In the genomic region with DNA sequence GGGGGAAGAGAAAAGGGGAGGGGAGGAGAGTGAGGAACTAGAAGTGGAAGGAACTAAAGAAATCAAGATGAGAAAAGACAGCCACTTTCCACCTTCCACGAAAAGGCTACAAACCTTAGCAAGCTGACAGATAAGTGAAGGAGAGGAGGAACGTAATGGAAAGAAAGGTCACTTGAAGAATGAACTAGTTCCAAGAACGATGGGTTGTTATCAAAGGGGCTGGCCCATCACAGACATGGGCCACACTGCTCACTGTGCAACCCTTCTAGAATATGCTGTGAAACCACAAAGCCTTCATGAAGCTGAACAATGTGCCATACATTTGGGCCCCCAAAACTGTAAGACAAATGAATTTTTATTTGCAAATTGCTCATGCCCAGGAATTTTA, we compare ENCODE assay signal across 14 mouse cellular contexts.
"Had no signal": no experiment of that assay in that cellular context is flagged by ENCODE, and none has a peak within 500 bp of the region (broad histone marks: within the 10 kb centered on the region; RNA-seq: fewer than 3 reads in every experiment).

No protein-coding gene starts in this region.

- H3K27ac ChIP-seq: intestine, embryonic 15.5 days; kidney, embryonic 15.5 days; left cerebral cortex, adult 2 months; limb, embryonic 12.5 days; lung, embryonic 15.5 days; midbrain, embryonic 12.5 days; neural tube, embryonic 13.5 days had no signal

- H3K4me2 ChIP-seq: intestine, embryonic 15.5 days; kidney, embryonic 15.5 days; limb, embryonic 12.5 days; lung, embryonic 15.5 days; midbrain, embryonic 12.5 days; neural tube, embryonic 13.5 days had no signal

- H3K27me3 ChIP-seq: intestine, embryonic 15.5 days; kidney, embryonic 15.5 days; limb, embryonic 12.5 days; lung, embryonic 15.5 days; midbrain, embryonic 12.5 days; neural tube, embryonic 13.5 days had no signal

- ATAC-seq: intestine, embryonic 15.5 days; midbrain, embryonic 16.5 days had no signal

- H3K9ac ChIP-seq: intestine, embryonic 15.5 days; kidney, embryonic 15.5 days; limb, embryonic 12.5 days; lung, embryonic 15.5 days; midbrain, embryonic 12.5 days; neural tube, embryonic 13.5 days had no signal

- H3K4me1 ChIP-seq: intestine, embryonic 15.5 days; kidney, embryonic 15.5 days; limb, embryonic 12.5 days; lung, embryonic 15.5 days; midbrain, embryonic 12.5 days had no signal

- H3K36me3 ChIP-seq: intestine, embryonic 15.5 days; kidney, embryonic 15.5 days; limb, embryonic 12.5 days; lung, embryonic 15.5 days; midbrain, embryonic 12.5 days had no signal

- DNase-seq: kidney, adult 18-20 months; kidney, postnatal 14 days; lung, postnatal 14 days; right cerebral cortex, adult 18-20 months; right cerebral cortex, postnatal 25 days; thymus, postnatal 4 days had no signal

- H3K9me3 ChIP-seq: intestine, embryonic 15.5 days; kidney, embryonic 15.5 days; limb, embryonic 12.5 days; lung, embryonic 15.5 days; midbrain, embryonic 12.5 days; neural tube, embryonic 13.5 days had no signal

- H3K4me3 ChIP-seq: intestine, embryonic 15.5 days; kidney, embryonic 15.5 days; left cerebral cortex, adult 2 months; limb, embryonic 12.5 days; lung, embryonic 15.5 days; midbrain, embryonic 12.5 days; neural tube, embryonic 13.5 days had no signal
